Mouse (Mus musculus): Measurements from ENCODE around the gene Trim44. TPM values are rescaled to one million over a fixed set of nuclear protein-coding genes. Genes with fewer than 3 reads are reported as not detected.

Gene Trim44
- polyA plus RNA-seq, 1 experiment from 2014 or later, result 36.8 TPM

GRCm38 (mm10) chr2:102256591-102257335, 150.9 kb downstream of the Trim44 start:
- no peak overlapping the region for H3K27ac ChIP-seq (ENCODE audit: low read length)
- WGBS, result 73% methylated on average over 5 of the region's 5 CpGs
- no peaks in the 10 kb centered on the region for H3K36me3 ChIP-seq (ENCODE audit: control insufficient read depth, insufficient read depth, low read length)
- no peak overlapping the region for H3K9ac ChIP-seq (replicated peaks; ENCODE audit: low read depth, low read length)
- H3K4me1 ChIP-seq (ENCODE audit: control insufficient read depth, insufficient read depth, low read length), result peaks cover 6% of the 10 kb centered on the region; the same call in 1 of the 2 replicates
- no peaks in the 10 kb centered on the region for H3K9me3 ChIP-seq (ENCODE audit: control insufficient read depth, low read depth, low read length)
- H3K4me2 ChIP-seq (replicated peaks; ENCODE audit: low read depth, low read length), result no peak overlapping the region
- ATAC-seq (ENCODE audit: insufficient number of reproducible peaks, insufficient read depth, low FRiP score, low read depth), result no peak
- no peaks in the 10 kb centered on the region for H3K27me3 ChIP-seq (ENCODE audit: control insufficient read depth, insufficient read depth, low read length)
- H3K4me3 ChIP-seq (ENCODE audit: low read depth, low read length), result no peak overlapping the region

GRCm38 (mm10) chr2:102256100-102256499, 151.5 kb downstream of the Trim44 start:
- 63% methylated on average over 3 of the region's 3 CpGs for WGBS
- H3K4me3 ChIP-seq (ENCODE audit: low read depth, low read length), result no peak overlapping the region

GRCm38 (mm10) chr2:102253204-102253603, 154.4 kb downstream of the Trim44 start:
- Histone ChIP-seq H3K9me3 (ENCODE audit: control insufficient read depth, low read depth, low read length) (no peaks in the 10 kb centered on the region), H3K36me3 (ENCODE audit: control insufficient read depth, insufficient read depth, low read length) (no peaks in the 10 kb centered on the region), H3K4me1 (ENCODE audit: control insufficient read depth, insufficient read depth, low read length) (no peaks in the 10 kb centered on the region), H3K4me2 (replicated peaks; ENCODE audit: low read depth, low read length) (no peak overlapping the region), H3K9ac (replicated peaks; ENCODE audit: low read depth, low read length) (no peak overlapping the region), H3K27ac (ENCODE audit: low read length) (no peak overlapping the region), H3K27me3 (ENCODE audit: control insufficient read depth, insufficient read depth, low read length) (no peaks in the 10 kb centered on the region), H3K4me3 (ENCODE audit: low read depth, low read length) (no peak overlapping the region)
- 89% methylated on average over 7 of the region's 7 CpGs for WGBS
- ATAC-seq (ENCODE audit: insufficient number of reproducible peaks, insufficient read depth, low FRiP score, low read depth), result no peak

More at GRCm38 (mm10) chr2:102256100-102256499, 151.5 kb downstream of the Trim44 start:
- H3K4me1 ChIP-seq (ENCODE audit: control insufficient read depth, insufficient read depth, low read length), result peaks cover 6% of the 10 kb centered on the region; the same call in 1 of the 2 replicates
- no peaks in the 10 kb centered on the region for H3K9me3 ChIP-seq (ENCODE audit: control insufficient read depth, low read depth, low read length)
- H3K4me2 ChIP-seq (replicated peaks; ENCODE audit: low read depth, low read length), result no peak overlapping the region
- no peak overlapping the region for H3K9ac ChIP-seq (replicated peaks; ENCODE audit: low read depth, low read length)
- no peaks in the 10 kb centered on the region for H3K36me3 ChIP-seq (ENCODE audit: control insufficient read depth, insufficient read depth, low read length)
- ATAC-seq (ENCODE audit: insufficient number of reproducible peaks, insufficient read depth, low FRiP score, low read depth), result no peak
- no peaks in the 10 kb centered on the region for H3K27me3 ChIP-seq (ENCODE audit: control insufficient read depth, insufficient read depth, low read length)
- H3K27ac ChIP-seq (ENCODE audit: low read length), result no peak overlapping the region

- Histone ChIP-seq H3K4me3 (ENCODE audit: low read depth, low read length) (no peak overlapping the region), H3K9me3 (ENCODE audit: control insufficient read depth, low read depth, low read length) (no peaks in the 10 kb centered on the region), H3K4me2 (replicated peaks; ENCODE audit: low read depth, low read length) (no peak overlapping the region), H3K4me1 (ENCODE audit: control insufficient read depth, insufficient read depth, low read length) (no peaks in the 10 kb centered on the region), H3K36me3 (ENCODE audit: control insufficient read depth, insufficient read depth, low read length) (no peaks in the 10 kb centered on the region), H3K27ac (ENCODE audit: low read length) (no peak overlapping the region), H3K9ac (replicated peaks; ENCODE audit: low read depth, low read length) (no peak overlapping the region), H3K27me3 (ENCODE audit: control insufficient read depth, insufficient read depth, low read length) (no peaks in the 10 kb centered on the region)
- WGBS, result 60% methylated on average over 4 of the region's 4 CpGs
- no peak for ATAC-seq (ENCODE audit: insufficient number of reproducible peaks, insufficient read depth, low FRiP score, low read depth)
These were observed 155.0 kb downstream of the Trim44 start for GRCm38 (mm10) chr2:102252651-102253050.

Other genes with a start within 250 kb of the Trim44 start
- gene Ldlrad3, start 221.4 kb downstream of the Trim44 start, polyA plus RNA-seq (2014; fragmentation: Nextera tagmentation; extraction: Ambion mirVana), result 52.0 and 52.3 TPM in 2 replicates
- 6.3 and 9.1 TPM in 2 replicates for gene Fjx1, start 44.7 kb upstream of the Trim44 start, polyA plus RNA-seq (2014; fragmentation: Nextera tagmentation; extraction: Ambion mirVana)
- gene Pamr1, start 142.2 kb upstream of the Trim44 start, polyA plus RNA-seq (2014; fragmentation: Nextera tagmentation; extraction: Ambion mirVana), result 40.3 and 40.5 TPM in 2 replicates